Mouse (Mus musculus) brain, adult 2 months (tissue): ENCODE results near the gene Aanat.
A peak's percentile ranks its signal among the peaks of the same experiment; 100 is the strongest.
"Not testable (repeated sequence)": the region's sequence is repeated elsewhere in the genome, so short reads cannot be mapped to it uniquely, and the experiment has no call there.

Experiments
- DNase-seq: peaks from one replicate; pipeline ENCODE4 v3.0.0; 2011; ENCODE audit warnings: low read depth, low spot score

Aanat gene

GRCm38 (mm10) chr11:116609965-116610630, 23.9 kb downstream of the Aanat start:
- peak; percentile 93 for DNase-seq

GRCm38 (mm10) chr11:116611168-116611567, 24.9 kb downstream of the Aanat start:
- not testable (repeated sequence) for DNase-seq

GRCm38 (mm10) chr11:116611883-116612282, 25.7 kb downstream of the Aanat start:
- no peak for DNase-seq

GRCm38 (mm10) chr11:116612554-116612953, 26.3 kb downstream of the Aanat start:
- DNase-seq = no peak

GRCm38 (mm10) chr11:116613234-116613633, 27.0 kb downstream of the Aanat start:
- DNase-seq = no peak

GRCm38 (mm10) chr11:116615735-116616437, 29.7 kb downstream of the Aanat start:
- DNase-seq = peak; percentile 53

- DNase-seq = no peak
These were observed 30.3 kb downstream of the Aanat start for GRCm38 (mm10) chr11:116616438-116617118.

GRCm38 (mm10) chr11:116617641-116618040, 31.4 kb downstream of the Aanat start:
- peak; percentile 29 for DNase-seq

- no peak for DNase-seq
These were observed 32.4 kb downstream of the Aanat start for GRCm38 (mm10) chr11:116618666-116619065.

- peak; percentile 65 for DNase-seq
These were observed 32.9 kb downstream of the Aanat start for GRCm38 (mm10) chr11:116619156-116619555.

- no peak for DNase-seq
These were observed 33.3 kb downstream of the Aanat start for GRCm38 (mm10) chr11:116619561-116619960.

- no peak for DNase-seq
These were observed 33.8 kb downstream of the Aanat start for GRCm38 (mm10) chr11:116620073-116620472.

- DNase-seq = peak; percentile 17
These were observed 34.5 kb downstream of the Aanat start for GRCm38 (mm10) chr11:116620559-116621253.

GRCm38 (mm10) chr11:116621258-116621704, 35.0 kb downstream of the Aanat start:
- DNase-seq = peak; percentile 92

- no peak for DNase-seq
These were observed 37.3 kb downstream of the Aanat start for GRCm38 (mm10) chr11:116623281-116624124.

- DNase-seq = peak; percentile 39
These were observed 38.0 kb downstream of the Aanat start for GRCm38 (mm10) chr11:116624131-116624832.

- peak; percentile 47 for DNase-seq
These were observed 39.1 kb downstream of the Aanat start for GRCm38 (mm10) chr11:116625081-116626000.

GRCm38 (mm10) chr11:116626299-116627071, 40.3 kb downstream of the Aanat start, which contains the start of gene Rhbdf2:
Gene Rhbdf2 (minus strand): TSS chr11:116627019.
- DNase-seq = no peak
